Mouse (Mus musculus) forebrain, embryonic 14.5 days (tissue): ENCODE data around the gene Actl7b. TPM values are rescaled to one million over a fixed set of nuclear protein-coding genes. Genes with fewer than 3 reads are reported as not detected.

Experiments
- ATAC-seq: fragments of 200-750 bp; cut with Nextera tagmentation; 2 replicates; pipeline ENCODE4 v1.8.0; 2017; ENCODE audit warnings: mild to moderate bottlenecking, moderate library complexity
- DNase-seq: peaks from one replicate; pipeline ENCODE4 v3.0.0-alpha.2; 2015; ENCODE audit warnings: low spot score
- H3K27ac ChIP-seq: fragments of 300-500 bp; sonication (generic); 2 replicates; pipeline ENCODE4 v1.5.1; 2014; ENCODE audit warnings: low read depth, mild to moderate bottlenecking, control low read depth, low read length, moderate library complexity
- H3K27me3 ChIP-seq: fragments of 300-500 bp; sonication (generic); replicated peaks from 2 replicates; pipeline ENCODE4 v1.6.1; 2014; ENCODE audit warnings: low read length, control low read depth, mixed read lengths; ENCODE audit not compliant: control insufficient read depth, insufficient read depth
- H3K36me3 ChIP-seq: fragments of 300-500 bp; sonication (generic); 2 replicates; pipeline ENCODE4 v1.6.1; 2014; ENCODE audit warnings: low read length, control low read depth; ENCODE audit not compliant: control insufficient read depth, insufficient read depth
- H3K4me1 ChIP-seq: fragments of 300-500 bp; sonication (generic); 2 replicates; pipeline ENCODE4 v1.6.1; 2014; ENCODE audit warnings: antibody characterized with exemption, low read length, control low read depth; ENCODE audit not compliant: control insufficient read depth, insufficient read depth
- H3K4me2 ChIP-seq: fragments of 300-500 bp; sonication (generic); 2 replicates; pipeline ENCODE4 v1.6.1; 2014; ENCODE audit warnings: mild to moderate bottlenecking, control low read depth, low read length
- H3K4me3 ChIP-seq: fragments of 300-500 bp; sonication (generic); 2 replicates; pipeline ENCODE4 v1.5.1; 2014; ENCODE audit warnings: low read depth, low read length, control low read depth
- H3K9ac ChIP-seq: fragments of 300-500 bp; sonication (generic); 2 replicates; pipeline ENCODE4 v1.6.1; 2014; ENCODE audit warnings: mild to moderate bottlenecking, low read length, control low read depth, moderate library complexity
- H3K9me3 ChIP-seq: fragments of 300-500 bp; sonication (generic); replicated peaks from 2 replicates; pipeline ENCODE4 v1.6.1; 2016; ENCODE audit warnings: low read length, control low read depth, mixed read lengths; ENCODE audit not compliant: control insufficient read depth
- WGBS: fragments of 180-500 bp; shearing (Covaris S2); extraction: QIAGEN DNeasy Blood & Tissue Kit; methylation state at CpG from one replicate; pipeline ENCODE4 v1.1.7; 2014; 5-methylcytosine and 5-hydroxymethylcytosine counted together
- polyA plus RNA-seq: library from polyadenylated mRNA; unstranded; fragments of >200 nt; fragmentation: Nextera tagmentation; extraction: Ambion mirVana; gene quantifications from 2 replicates; pipeline ENCODE4 v1.2.1, GENCODE M21; 2014

Actl7b gene
- polyA plus RNA-seq = not detected in 2 replicates

DNA sequence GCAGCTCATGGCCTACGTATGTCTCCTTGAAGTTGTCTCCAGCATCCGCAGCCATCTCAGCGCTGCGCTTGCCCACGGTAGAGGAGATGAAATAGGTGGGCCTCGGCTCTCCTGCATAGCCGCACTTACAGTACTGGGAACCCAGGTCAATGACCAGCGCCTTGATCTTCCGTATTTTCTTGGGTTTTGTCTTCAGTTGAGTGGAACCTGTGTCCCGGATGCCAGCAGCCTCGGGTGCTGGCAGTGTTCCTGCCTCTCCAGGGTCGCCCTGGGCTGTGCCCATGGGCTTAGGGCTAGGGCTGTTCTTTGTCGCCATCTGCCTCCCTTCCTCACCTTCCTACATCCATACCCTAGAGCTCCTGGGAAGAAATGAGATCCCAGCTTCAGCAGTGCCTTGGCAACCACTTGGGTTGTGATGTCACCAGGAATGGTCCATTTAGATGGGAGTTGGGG is at the start of gene Actl7b:
Gene Actl7b (minus strand): TSS at position 403 of the 453 bp plus-strand sequence.
- 94% methylated on average over 13 of the region's 13 CpGs for WGBS
- no peak within 1 kb of the TSS for H3K4me3 ChIP-seq
- ATAC-seq = no peak
- no peaks in the 10 kb centered on the region for H3K4me1 ChIP-seq
- H3K9me3 ChIP-seq = no peaks in the 10 kb centered on the region
- H3K9ac ChIP-seq = no peak within 1 kb of the TSS
- no peak for DNase-seq
- H3K4me2 ChIP-seq = no peak within 1 kb of the TSS
- peaks cover 7% of the 10 kb centered on the region for H3K36me3 ChIP-seq
- no peak within 1 kb of the TSS for H3K27ac ChIP-seq
- no peaks in the 10 kb centered on the region for H3K27me3 ChIP-seq

DNA sequence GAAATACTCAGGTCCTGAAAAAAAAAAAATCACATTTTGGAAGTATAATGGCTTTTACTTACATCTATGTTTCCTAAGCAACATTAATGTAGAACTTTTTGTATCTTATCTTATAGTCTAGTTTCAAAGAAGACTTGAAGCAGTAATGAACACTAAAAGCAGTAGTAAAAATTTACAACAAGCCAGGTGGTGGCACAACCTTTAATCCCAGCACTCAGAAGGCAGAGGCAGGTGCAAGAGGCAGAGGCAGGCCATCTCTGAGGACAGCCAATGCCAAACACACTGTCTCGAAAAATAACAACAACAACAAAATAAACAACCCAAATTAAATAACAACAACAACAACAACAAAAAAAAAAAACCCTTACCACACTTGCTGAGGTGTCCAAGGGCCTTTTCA is 29.8 kb upstream of the Actl7b start:
- ATAC-seq = no peak
- Histone ChIP-seq H3K36me3 (peaks cover 93% of the 10 kb centered on the region), H3K4me3 (no peak overlapping the region), H3K27ac (no peak overlapping the region), H3K27me3 (no peaks in the 10 kb centered on the region), H3K9ac (no peak overlapping the region), H3K4me1 (no peaks in the 10 kb centered on the region), H3K4me2 (no peak overlapping the region), H3K9me3 (no peaks in the 10 kb centered on the region)
- 80% methylated on average over 1 of the region's 1 CpGs for WGBS
- no peak for DNase-seq

DNA sequence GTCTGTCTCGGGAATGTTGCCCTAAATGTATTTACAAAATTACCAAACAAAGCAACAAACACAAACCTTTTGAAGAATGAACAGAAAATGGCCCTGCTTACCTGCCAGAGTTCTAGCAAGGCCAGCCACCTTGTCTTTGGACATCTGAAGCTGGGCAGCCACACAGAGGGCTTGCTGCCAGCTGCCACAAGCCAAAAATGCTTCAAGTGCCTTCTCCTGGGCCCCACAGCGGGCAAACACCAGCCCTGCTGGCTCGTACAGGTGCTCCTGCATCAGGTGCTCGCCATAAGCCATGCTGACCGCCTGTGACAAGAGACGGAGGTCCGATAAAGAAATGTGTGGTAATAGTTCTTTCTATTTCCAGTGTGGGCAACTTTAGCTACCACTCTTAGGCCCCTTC is 27.7 kb upstream of the Actl7b start:
- no peak overlapping the region for H3K9ac ChIP-seq
- no peak overlapping the region for H3K4me2 ChIP-seq
- peaks cover 95% of the 10 kb centered on the region for H3K36me3 ChIP-seq
- H3K27ac ChIP-seq = no peak overlapping the region
- no peaks in the 10 kb centered on the region for H3K9me3 ChIP-seq
- no peak for ATAC-seq
- no peak overlapping the region for H3K4me3 ChIP-seq
- no peaks in the 10 kb centered on the region for H3K27me3 ChIP-seq
- no peaks in the 10 kb centered on the region for H3K4me1 ChIP-seq
- 95% methylated on average over 7 of the region's 7 CpGs for whole genome bisulfite sequencing
- no peak for DNase-seq

DNA sequence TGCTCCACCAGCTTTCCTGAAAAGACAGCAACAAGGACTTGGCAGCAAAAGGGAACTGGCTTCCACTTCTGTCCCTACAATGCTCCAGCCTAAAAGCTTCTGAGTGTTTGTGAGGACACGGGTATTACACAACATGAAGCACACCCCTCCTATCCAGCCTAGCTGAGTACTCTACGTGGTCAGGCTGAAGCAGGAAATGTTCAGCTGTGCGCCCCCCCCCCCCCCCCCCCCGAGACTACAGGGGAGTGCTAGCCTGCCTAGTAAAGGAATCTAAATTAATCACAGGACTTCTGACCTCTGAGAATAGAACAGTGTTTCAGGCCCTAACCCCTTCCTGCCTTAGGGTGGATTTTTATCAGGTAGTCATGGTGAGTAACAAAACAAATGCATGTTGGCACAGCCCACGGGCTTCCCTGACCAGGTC is 26.6 kb upstream of the Actl7b start:
- Histone ChIP-seq H3K4me3 (no peak overlapping the region), H3K4me1 (no peaks in the 10 kb centered on the region), H3K9me3 (no peaks in the 10 kb centered on the region), H3K36me3 (peaks cover 91% of the 10 kb centered on the region), H3K4me2 (no peak overlapping the region), H3K9ac (no peak overlapping the region), H3K27me3 (no peaks in the 10 kb centered on the region), H3K27ac (no peak overlapping the region)
- DNase-seq = no peak
- no peak for ATAC-seq
- 81% methylated on average over 5 of the region's 5 CpGs for WGBS

DNA sequence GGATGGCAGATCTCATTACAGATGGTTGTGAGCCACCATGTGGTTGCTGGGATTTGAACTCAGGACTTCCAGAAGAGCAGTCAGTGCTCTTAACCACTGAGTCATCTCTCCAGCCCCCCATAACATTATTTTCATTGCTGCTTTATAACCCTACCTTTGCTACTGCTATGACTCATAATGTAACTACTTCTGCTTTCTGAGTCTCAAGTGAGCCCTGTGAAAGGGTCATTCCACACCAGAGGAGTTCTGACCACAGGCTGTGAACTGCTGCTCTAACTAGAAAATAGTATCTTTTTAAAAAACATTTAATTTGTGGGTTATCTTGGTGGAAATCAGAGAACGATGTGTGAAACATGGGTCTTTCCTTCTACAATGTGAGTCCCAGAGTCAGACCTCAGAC is 16.4 kb upstream of the Actl7b start:
- Histone ChIP-seq H3K4me2 (no peak overlapping the region), H3K9ac (no peak overlapping the region), H3K36me3 (peaks cover 93% of the 10 kb centered on the region), H3K4me3 (no peak overlapping the region), H3K27me3 (no peaks in the 10 kb centered on the region), H3K4me1 (no peaks in the 10 kb centered on the region), H3K27ac (no peak overlapping the region), H3K9me3 (no peaks in the 10 kb centered on the region)
- DNase-seq = no peak
- ATAC-seq = no peak
- 96% methylated on average over 1 of the region's 1 CpGs for WGBS

DNA sequence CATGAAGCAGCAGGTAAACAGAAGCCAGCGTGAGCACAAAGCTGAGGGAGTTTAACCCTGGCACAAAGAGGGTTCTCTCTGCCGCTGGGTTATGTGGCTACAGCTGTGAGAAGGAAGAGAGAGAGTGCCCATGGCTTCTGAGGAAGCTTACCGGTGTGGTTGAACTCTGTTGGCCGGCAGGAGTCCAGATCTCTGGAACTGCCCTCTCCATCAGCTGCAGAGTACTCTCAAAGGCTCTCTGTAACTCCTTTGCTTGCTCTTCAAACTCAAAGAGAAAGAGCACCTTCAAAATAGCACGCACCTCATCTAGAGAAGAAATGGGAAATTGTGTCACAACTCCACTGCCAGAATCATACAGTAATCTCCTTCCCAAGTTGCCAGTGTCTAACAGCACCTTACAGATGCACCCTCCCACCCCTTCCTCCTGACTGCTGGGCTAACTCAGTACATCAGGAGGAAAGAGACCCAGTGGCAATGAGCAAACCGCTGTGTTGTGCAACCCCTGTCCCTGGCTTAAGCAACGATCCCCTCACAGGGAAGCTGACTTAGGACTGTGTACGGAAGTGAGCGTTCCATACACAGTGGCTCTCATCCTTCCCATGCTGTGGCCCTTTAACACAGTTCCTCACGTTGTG is 15.8 kb upstream of the Actl7b start:
- Histone ChIP-seq H3K9ac (no peak overlapping the region), H3K4me2 (no peak overlapping the region), H3K4me1 (no peaks in the 10 kb centered on the region), H3K9me3 (no peaks in the 10 kb centered on the region), H3K27me3 (no peaks in the 10 kb centered on the region), H3K36me3 (peaks cover 90% of the 10 kb centered on the region), H3K4me3 (no peak overlapping the region), H3K27ac (no peak overlapping the region)
- no peak for ATAC-seq
- WGBS = 94% methylated on average over 10 of the region's 10 CpGs
- DNase-seq = no peak

DNA sequence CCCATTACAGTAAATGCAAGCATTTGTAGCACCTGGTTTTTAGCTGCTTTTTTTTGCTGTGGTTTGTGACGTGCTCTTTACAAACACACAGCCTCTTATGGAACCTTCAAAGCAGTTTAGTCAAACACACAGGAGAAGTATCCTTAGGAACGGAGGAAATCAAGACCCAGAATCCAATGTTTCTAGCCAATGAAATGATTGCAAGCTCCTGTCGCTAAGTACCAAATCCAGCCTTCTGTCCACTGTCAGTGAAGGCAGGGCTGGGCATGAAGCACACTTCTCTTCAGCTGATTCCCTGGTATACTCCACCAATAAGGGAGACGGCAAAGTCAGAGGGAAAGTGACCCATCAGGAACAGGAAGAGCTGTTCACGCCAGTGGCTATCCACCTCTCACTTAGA is 14.8 kb upstream of the Actl7b start:
- Histone ChIP-seq H3K27ac (no peak overlapping the region), H3K9me3 (no peaks in the 10 kb centered on the region), H3K27me3 (no peaks in the 10 kb centered on the region), H3K4me3 (no peak overlapping the region), H3K36me3 (peaks cover 90% of the 10 kb centered on the region), H3K4me1 (no peaks in the 10 kb centered on the region), H3K9ac (no peak overlapping the region), H3K4me2 (no peak overlapping the region)
- ATAC-seq (no peak), DNase-seq (no peak)
- 92% methylated on average over 5 of the region's 5 CpGs for WGBS

DNA sequence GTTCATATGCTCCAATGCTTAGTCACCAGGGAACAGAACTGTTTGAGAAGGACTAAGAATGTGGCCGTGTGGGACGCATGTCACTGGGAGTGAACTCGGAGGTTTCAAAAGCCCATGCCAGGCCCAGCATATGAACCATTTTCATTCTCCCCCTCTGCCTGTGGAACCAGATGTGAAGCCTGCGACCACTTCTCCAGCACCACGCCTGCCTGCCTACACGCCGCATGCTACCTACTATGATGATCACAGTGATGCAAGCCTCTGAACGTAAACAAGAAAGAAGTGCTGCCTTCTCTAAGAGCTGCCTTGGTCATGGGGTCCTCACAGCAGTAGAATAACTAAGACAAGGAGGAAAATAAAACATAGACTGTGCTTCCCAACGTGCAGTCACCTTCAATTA is 6.2 kb upstream of the Actl7b start:
- DNase-seq (no peak), ATAC-seq (no peak)
- Histone ChIP-seq H3K36me3 (peaks cover 55% of the 10 kb centered on the region), H3K4me1 (no peaks in the 10 kb centered on the region), H3K27me3 (no peaks in the 10 kb centered on the region), H3K4me2 (no peak overlapping the region), H3K27ac (no peak overlapping the region), H3K4me3 (no peak overlapping the region), H3K9me3 (no peaks in the 10 kb centered on the region), H3K9ac (no peak overlapping the region)
- WGBS = 98% methylated on average over 9 of the region's 9 CpGs

DNA sequence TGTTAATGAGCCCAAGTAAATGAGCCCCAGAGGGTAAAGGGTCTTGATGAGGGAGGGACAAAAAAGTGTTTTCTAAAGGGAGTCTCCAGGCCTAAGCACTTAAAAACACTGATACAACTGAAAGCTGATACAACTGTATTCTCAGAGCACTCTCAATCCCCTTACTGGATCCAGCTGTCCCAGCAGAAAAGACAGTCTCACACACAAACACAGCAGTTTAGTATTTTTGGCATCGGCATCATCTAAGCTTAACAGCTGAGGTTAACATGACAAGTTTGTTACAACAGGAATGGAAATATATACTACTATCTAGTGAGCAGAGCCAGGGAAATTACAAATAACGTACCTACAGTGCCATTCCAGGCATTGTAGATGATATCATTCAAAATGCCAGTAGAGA is 5.1 kb upstream of the Actl7b start:
- no peaks in the 10 kb centered on the region for H3K9me3 ChIP-seq
- no peaks in the 10 kb centered on the region for H3K27me3 ChIP-seq
- H3K4me1 ChIP-seq = no peaks in the 10 kb centered on the region
- no peak overlapping the region for H3K9ac ChIP-seq
- 92% methylated on average over 2 of the region's 2 CpGs for WGBS
- H3K4me3 ChIP-seq = no peak overlapping the region
- no peak for ATAC-seq
- H3K27ac ChIP-seq = no peak overlapping the region
- no peak for DNase-seq
- peaks cover 49% of the 10 kb centered on the region for H3K36me3 ChIP-seq
- no peak overlapping the region for H3K4me2 ChIP-seq
